Mouse (Mus musculus): ENCODE data around the gene Zfp36l2.

Gene Zfp36l2

GRCm38 (mm10) chr17:84177481-84177880 is 10.3 kb downstream of the Zfp36l2 start:
- DNase-seq (ENCODE audit: low spot score): peak; percentile 36

- peak; percentile 2 for DNase-seq (ENCODE audit: low spot score)
These were observed 11.3 kb downstream of the Zfp36l2 start for GRCm38 (mm10) chr17:84176446-84176845.

GRCm38 (mm10) chr17:84175196-84175595 is 12.6 kb downstream of the Zfp36l2 start:
- DNase-seq (ENCODE audit: low spot score): peak; percentile 2

GRCm38 (mm10) chr17:84167377-84167776 is 20.4 kb downstream of the Zfp36l2 start:
- peak; percentile 1 for DNase-seq (ENCODE audit: low spot score)

GRCm38 (mm10) chr17:84166135-84166860 is 21.4 kb downstream of the Zfp36l2 start:
- DNase-seq (ENCODE audit: low spot score): peak; percentile 1

GRCm38 (mm10) chr17:84165735-84166134 is 22.0 kb downstream of the Zfp36l2 start:
- no peak for DNase-seq (ENCODE audit: low spot score)

- peak; percentile 2 for DNase-seq (ENCODE audit: low spot score)
These were observed 23.6 kb downstream of the Zfp36l2 start for GRCm38 (mm10) chr17:84164146-84164545.

- DNase-seq (ENCODE audit: low spot score): peak; percentile 7
These were observed 24.5 kb downstream of the Zfp36l2 start for GRCm38 (mm10) chr17:84163066-84163785.

GRCm38 (mm10) chr17:84162211-84162760 is 25.5 kb downstream of the Zfp36l2 start:
- DNase-seq (ENCODE audit: low spot score): peak; percentile 20

GRCm38 (mm10) chr17:84161231-84161854 is 26.4 kb downstream of the Zfp36l2 start:
- DNase-seq (ENCODE audit: low spot score): peak; percentile 12

- DNase-seq (ENCODE audit: low spot score): no peak
These were observed 28.9 kb downstream of the Zfp36l2 start for GRCm38 (mm10) chr17:84158891-84159290.

- DNase-seq (ENCODE audit: low spot score): no peak
These were observed 29.3 kb downstream of the Zfp36l2 start for GRCm38 (mm10) chr17:84158461-84158795.

GRCm38 (mm10) chr17:84157743-84158460 is 29.8 kb downstream of the Zfp36l2 start:
- DNase-seq (ENCODE audit: low spot score): no peak

- DNase-seq (ENCODE audit: low spot score): peak; percentile 72
These were observed 30.7 kb downstream of the Zfp36l2 start for GRCm38 (mm10) chr17:84156748-84157742.

- no peak for DNase-seq (ENCODE audit: low spot score)
These were observed 31.5 kb downstream of the Zfp36l2 start for GRCm38 (mm10) chr17:84156227-84156573.

- no peak for DNase-seq (ENCODE audit: low spot score)
These were observed 32.1 kb downstream of the Zfp36l2 start for GRCm38 (mm10) chr17:84155516-84156226.

GRCm38 (mm10) chr17:84155029-84155338 is 32.8 kb downstream of the Zfp36l2 start:
- DNase-seq (ENCODE audit: low spot score): no peak

GRCm38 (mm10) chr17:84154302-84155028 is 33.3 kb downstream of the Zfp36l2 start:
- no peak for DNase-seq (ENCODE audit: low spot score)

GRCm38 (mm10) chr17:84152976-84153786 is 34.6 kb downstream of the Zfp36l2 start:
- no peak for DNase-seq (ENCODE audit: low spot score)
